Mouse (Mus musculus) spleen, adult 2 months (tissue): Measurements from ENCODE around the gene Slc43a1. TPM values are rescaled to one million over a fixed set of nuclear protein-coding genes. Genes with fewer than 3 reads are reported as not detected.

ENCODE experiments used
- DNase-seq, 2 experiments: peaks; one replicate each; pipeline versions ENCODE4 v3.0.0 to v3.0.0-alpha.2; 2012 to 2021; ENCODE audit warnings: low spot score in 2 of 2, low read depth in 1 of 2
- H3K27ac ChIP-seq: fragments of 200-500 bp; 2 replicates; pipeline ENCODE4 v1.5.1; 2012; ENCODE audit warnings: low read length, inconsistent platforms; ENCODE audit not compliant: insufficient read depth
- H3K27me3 ChIP-seq: fragments of 200-500 bp; 2 replicates; pipeline ENCODE4 v1.6.1; 2012; ENCODE audit warnings: mild to moderate bottlenecking, moderate library complexity, low read length, inconsistent platforms; ENCODE audit not compliant: control insufficient read depth, insufficient read depth
- H3K36me3 ChIP-seq: fragments of 200-500 bp; 2 replicates; pipeline ENCODE4 v1.6.1; 2012; ENCODE audit warnings: mild to moderate bottlenecking, low read length, inconsistent platforms; ENCODE audit not compliant: control insufficient read depth, insufficient read depth
- H3K4me1 ChIP-seq: fragments of 200-500 bp; 2 replicates; pipeline ENCODE4 v1.6.1; 2011; ENCODE audit warnings: inconsistent platforms; ENCODE audit not compliant: control insufficient read depth, insufficient read depth, insufficient read length
- H3K4me3 ChIP-seq: fragments of 200-500 bp; 2 replicates; pipeline ENCODE4 v1.5.1; 2011; ENCODE audit warnings: mild to moderate bottlenecking, inconsistent platforms; ENCODE audit not compliant: insufficient read depth, insufficient read length; ENCODE audit errors: extremely low read depth
- CTCF ChIP-seq: fragments of 200-500 bp; IDR thresholded peaks from 2 replicates; pipeline ENCODE4 v1.5.1; 2011; ENCODE audit warnings: mild to moderate bottlenecking, inconsistent platforms; ENCODE audit not compliant: insufficient read depth, insufficient read length, insufficient replicate concordance; ENCODE audit errors: extremely low read depth
- POLR2A ChIP-seq: fragments of 200-500 bp; IDR thresholded peaks from 2 replicates; pipeline ENCODE4 v1.6.1; 2011; ENCODE audit warnings: low read depth, low read length, inconsistent platforms
- WGBS: fragments of 180-500 bp; shearing (Covaris S2); methylation state at CpG from one replicate; pipeline ENCODE4 v1.1.7; 2018; 5-methylcytosine and 5-hydroxymethylcytosine counted together
- polyA plus RNA-seq: library from polyadenylated mRNA; depleted of rRNA; stranded (reverse); fragments of >200 nt; gene quantifications from 2 replicates; pipeline ENCODE4 v1.2.3, GENCODE M21; 2012; rRNA removed

Gene Slc43a1
- polyA plus RNA-seq = 59.6 and 70.0 TPM in 2 replicates

DNA sequence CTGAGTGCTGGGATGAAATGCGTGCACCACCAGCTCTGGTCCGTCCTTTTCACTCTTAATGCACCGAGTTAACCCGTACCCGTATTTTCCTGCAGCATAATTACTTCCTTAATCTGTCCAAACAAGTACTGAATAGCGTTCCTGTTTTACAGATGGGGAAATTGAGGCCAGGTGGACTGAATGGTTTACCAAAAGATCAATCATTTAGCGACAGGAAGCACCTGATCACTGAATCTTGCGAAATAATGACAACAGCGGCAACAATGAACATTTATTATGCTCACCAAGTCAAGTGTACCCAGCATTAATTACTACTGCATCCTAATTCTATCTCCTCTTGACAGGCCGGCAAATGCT is at the start of gene Slc43a1:
Gene Slc43a1 (plus strand): TSS at position 258 of the 357 bp plus-strand sequence.
- no peaks in the 10 kb centered on the region for H3K36me3 ChIP-seq

GRCm38 (mm10) chr2:84790418-84790817 is 48.2 kb upstream of the Slc43a1 start:
- TF ChIP-seq POLR2A (no peak), CTCF (no peak)
- Histone ChIP-seq H3K36me3 (no peaks in the 10 kb centered on the region), H3K27me3 (no peaks in the 10 kb centered on the region), H3K4me3 (no peak overlapping the region), H3K4me1 (no peaks in the 10 kb centered on the region), H3K27ac (no peak overlapping the region)
- 85% methylated on average over 9 of the region's 9 CpGs for WGBS
- DNase-seq = no peak

More for the DNA sequence above, at the start of gene Slc43a1:
- no peak for TF ChIP-seq CTCF
- no peak for TF ChIP-seq POLR2A
- no peak for DNase-seq
- H3K4me3 ChIP-seq = peak within 1 kb of the TSS; percentile 71
- peak within 1 kb of the TSS; percentile 49 for H3K27ac ChIP-seq
- no peaks in the 10 kb centered on the region; the same call in 1 of the 2 replicates for H3K27me3 ChIP-seq
- 23% methylated on average over 10 of the region's 10 CpGs for WGBS
- peaks cover 16% of the 10 kb centered on the region for H3K4me1 ChIP-seq

DNA sequence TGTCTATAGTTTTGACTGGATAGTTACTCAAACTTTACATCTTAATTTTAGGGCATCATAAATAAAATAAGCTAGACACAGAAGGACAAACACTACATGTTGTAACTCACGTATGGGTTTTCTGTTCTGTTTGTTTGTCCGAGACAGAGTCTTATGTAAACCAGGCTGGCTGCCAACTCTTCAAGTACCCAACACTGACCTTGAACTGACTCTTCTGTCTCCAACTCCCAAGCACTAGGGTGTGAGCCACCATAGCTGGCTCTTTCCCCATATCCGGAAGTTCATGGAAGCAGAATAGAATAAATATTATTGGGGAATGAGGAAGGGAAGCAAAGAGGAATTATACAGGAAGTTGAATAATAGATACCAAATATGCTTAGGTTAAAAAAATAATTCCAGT is 46.1 kb upstream of the Slc43a1 start:
- Histone ChIP-seq H3K4me3 (no peak overlapping the region), H3K36me3 (no peaks in the 10 kb centered on the region), H3K4me1 (no peaks in the 10 kb centered on the region), H3K27me3 (no peaks in the 10 kb centered on the region), H3K27ac (no peak overlapping the region)
- TF ChIP-seq CTCF (no peak), POLR2A (no peak)
- DNase-seq = no peak
- WGBS = 92% methylated on average over 3 of the region's 3 CpGs

DNA sequence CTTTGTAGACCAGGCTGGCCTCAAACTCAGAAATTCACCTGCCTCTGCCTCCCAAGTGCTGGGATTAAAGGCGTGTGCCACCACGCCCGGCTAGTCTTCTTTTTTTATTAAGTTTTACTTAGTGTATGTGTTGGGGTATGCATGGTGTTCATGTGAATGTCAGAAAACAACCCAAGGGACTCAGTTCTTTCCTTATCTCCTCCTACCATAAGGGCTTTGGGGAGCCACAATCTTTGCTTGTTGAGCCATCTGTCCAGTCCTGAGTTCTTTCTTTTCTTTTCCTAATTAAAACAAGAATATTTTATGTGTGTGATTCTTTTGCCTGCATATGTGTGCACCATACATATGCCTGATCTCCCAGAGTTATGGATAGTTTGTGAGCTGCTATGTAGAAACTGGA is 45.5 kb upstream of the Slc43a1 start:
- 75% methylated on average over 3 of the region's 3 CpGs for WGBS
- no peaks in the 10 kb centered on the region for H3K36me3 ChIP-seq
- H3K27ac ChIP-seq = no peak overlapping the region
- no peaks in the 10 kb centered on the region for H3K27me3 ChIP-seq
- DNase-seq = no peak
- no peak overlapping the region for H3K4me3 ChIP-seq
- TF ChIP-seq CTCF (no peak), POLR2A (no peak)
- no peaks in the 10 kb centered on the region for H3K4me1 ChIP-seq

- TF ChIP-seq POLR2A = no peak
- TF ChIP-seq CTCF = no peak
- Histone ChIP-seq H3K4me3 (no peak overlapping the region), H3K27ac (no peak overlapping the region), H3K36me3 (no peaks in the 10 kb centered on the region), H3K27me3 (no peaks in the 10 kb centered on the region), H3K4me1 (no peaks in the 10 kb centered on the region)
- DNase-seq = no peak
- 59% methylated on average over 3 of the region's 3 CpGs for WGBS
Observed at GRCm38 (mm10) chr2:84793871-84794270, 44.8 kb upstream of the Slc43a1 start.

DNA sequence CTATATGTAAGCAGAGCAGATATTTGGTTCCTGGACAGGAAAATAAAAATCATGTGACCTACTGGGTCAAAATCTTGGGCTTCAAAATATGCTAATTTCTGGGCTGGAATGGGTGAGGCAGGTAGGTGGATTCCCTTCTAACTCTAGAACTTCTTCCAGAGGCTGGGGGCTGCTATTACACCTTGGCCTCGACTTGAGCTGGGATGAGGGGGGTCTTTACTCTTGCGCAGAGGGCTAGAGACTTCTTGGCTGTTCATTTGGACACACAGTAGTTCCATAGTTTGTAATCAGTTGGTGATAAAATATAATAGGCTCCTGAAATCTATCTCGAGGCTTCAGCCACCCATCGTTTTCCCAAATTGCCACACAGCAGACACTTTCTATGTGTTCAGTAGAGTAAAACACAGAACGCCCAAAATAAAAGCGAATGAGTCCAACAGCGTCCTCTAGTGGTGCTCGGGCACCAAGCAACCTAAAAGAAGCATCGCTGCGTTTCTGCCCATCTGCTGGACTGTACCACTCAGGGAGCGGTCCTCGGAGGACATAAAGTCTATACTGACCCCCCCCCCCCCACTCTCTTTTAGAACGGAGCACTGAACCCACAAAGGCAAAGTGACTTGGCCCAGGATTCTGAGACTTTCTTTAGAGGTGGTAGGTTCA is 40.7 kb upstream of the Slc43a1 start:
- WGBS = 10% methylated on average over 13 of the region's 13 CpGs
- no peaks in the 10 kb centered on the region; the same call in 1 of the 2 replicates for H3K4me1 ChIP-seq
- peak overlapping the region; percentile 78 for H3K4me3 ChIP-seq
- no peaks in the 10 kb centered on the region for H3K27me3 ChIP-seq
- no peaks in the 10 kb centered on the region for H3K36me3 ChIP-seq
- H3K27ac ChIP-seq = peak overlapping the region; percentile 58; the same call in 1 of the 2 replicates
- DNase-seq = peak; percentile 53 to 65
- TF ChIP-seq POLR2A (no peak), CTCF (peak; percentile 60; the same call in 1 of the 2 replicates)

GRCm38 (mm10) chr2:84798493-84798921 is 40.1 kb upstream of the Slc43a1 start, which contains the start of gene Ube2l6:
Ube2l6 (plus strand) TSS chr2:84798828.
- peak within 1 kb of the TSS; percentile 78 for H3K4me3 ChIP-seq
- TF ChIP-seq CTCF = no peak
- TF ChIP-seq POLR2A = no peak
- H3K36me3 ChIP-seq = no peaks in the 10 kb centered on the region
- H3K27me3 ChIP-seq = no peaks in the 10 kb centered on the region
- H3K27ac ChIP-seq = peak within 1 kb of the TSS; percentile 58; the same call in 1 of the 2 replicates
- H3K4me1 ChIP-seq = no peaks in the 10 kb centered on the region; the same call in 1 of the 2 replicates
- DNase-seq = peak in 1 of 2 experiments; percentile 56
- under 1% methylated on average over 21 of the region's 21 CpGs for WGBS
